Mouse (Mus musculus): ENCODE measurements around the gene Tusc2. TPM values are rescaled to one million over a fixed set of nuclear protein-coding genes. Genes with fewer than 3 reads are reported as not detected.

The Tusc2 gene
- 34.1 and 36.1 TPM in 2 replicates for polyA plus RNA-seq (2015; fragmentation: Nextera tagmentation; extraction: Ambion mirVana)

GRCm38 (mm10) chr9:107563029-107563581, at the start of gene Tusc2:
Gene Tusc2, plus strand, starts transcription at chr9:107563255.
- Histone ChIP-seq H3K9me3 (replicated peaks) (no peaks in the 10 kb centered on the region), H3K27ac (replicated peaks) (peak within 1 kb of the TSS; percentile 90), H3K4me1 (replicated peaks) (peaks cover 64% of the 10 kb centered on the region), H3K9ac (peak within 1 kb of the TSS; percentile 89), H3K36me3 (replicated peaks) (peaks cover 62% of the 10 kb centered on the region), H3K27me3 (no peaks in the 10 kb centered on the region), H3K4me2 (peak within 1 kb of the TSS; percentile 83), H3K4me3 (replicated peaks) (peak within 1 kb of the TSS; percentile 83)
- WGBS (ENCODE audit: insufficient replicate concordance) = 0% methylated on average over 46 of the region's 46 CpGs
- peak; percentile 94 for ATAC-seq (ENCODE audit: insufficient read depth)

GRCm38 (mm10) chr9:107514303-107514955, 48.6 kb upstream of the Tusc2 start:
- Histone ChIP-seq H3K9ac (no peak overlapping the region), H3K36me3 (replicated peaks) (no peaks in the 10 kb centered on the region), H3K4me2 (no peak overlapping the region), H3K27me3 (peaks cover 25% of the 10 kb centered on the region; the same call in 1 of the 2 replicates), H3K9me3 (replicated peaks) (no peaks in the 10 kb centered on the region), H3K4me1 (replicated peaks) (no peaks in the 10 kb centered on the region), H3K4me3 (replicated peaks) (no peak overlapping the region), H3K27ac (replicated peaks) (no peak overlapping the region)
- 20% methylated on average over 14 of the region's 14 CpGs for WGBS (ENCODE audit: insufficient replicate concordance)
- ATAC-seq (ENCODE audit: insufficient read depth) = no peak

- H3K27me3 ChIP-seq = peaks cover 54% of the 10 kb centered on the region
- 64% methylated on average over 6 of the region's 6 CpGs for WGBS (ENCODE audit: insufficient replicate concordance)
- H3K4me2 ChIP-seq = no peak overlapping the region
- no peak overlapping the region for H3K27ac ChIP-seq (replicated peaks)
- H3K36me3 ChIP-seq (replicated peaks) = no peaks in the 10 kb centered on the region
- H3K4me3 ChIP-seq (replicated peaks) = no peak overlapping the region
- no peak overlapping the region for H3K9ac ChIP-seq
- no peaks in the 10 kb centered on the region for H3K9me3 ChIP-seq (replicated peaks)
- 0 out of 2 replicates have a peak, but pooled peaks cover 10% of the 10 kb centered on the region for H3K4me1 ChIP-seq (replicated peaks)
- no peak for ATAC-seq (ENCODE audit: insufficient read depth)
These were observed 42.7 kb upstream of the Tusc2 start for GRCm38 (mm10) chr9:107520331-107520730.

- Histone ChIP-seq H3K27ac (replicated peaks) (no peak overlapping the region), H3K4me2 (no peak overlapping the region), H3K9ac (no peak overlapping the region), H3K4me3 (replicated peaks) (no peak overlapping the region), H3K9me3 (replicated peaks) (no peaks in the 10 kb centered on the region), H3K27me3 (peaks cover 63% of the 10 kb centered on the region), H3K4me1 (replicated peaks) (peaks cover 11% of the 10 kb centered on the region), H3K36me3 (replicated peaks) (no peaks in the 10 kb centered on the region)
- ATAC-seq (ENCODE audit: insufficient read depth) = no peak
- WGBS (ENCODE audit: insufficient replicate concordance) = 39% methylated on average over 5 of the region's 5 CpGs
These were observed 41.9 kb upstream of the Tusc2 start for GRCm38 (mm10) chr9:107521190-107521589.

GRCm38 (mm10) chr9:107521711-107522399, 41.2 kb upstream of the Tusc2 start:
- Histone ChIP-seq H3K9ac (no peak overlapping the region), H3K4me1 (replicated peaks) (peaks cover 17% of the 10 kb centered on the region), H3K4me3 (replicated peaks) (no peak overlapping the region)

GRCm38 (mm10) chr9:107522400-107522711, 40.7 kb upstream of the Tusc2 start:
- Histone ChIP-seq H3K4me3 (replicated peaks) (no peak overlapping the region), H3K9ac (no peak overlapping the region), H3K27me3 (peaks cover 75% of the 10 kb centered on the region)

More at GRCm38 (mm10) chr9:107521711-107522399, 41.2 kb upstream of the Tusc2 start:
- ATAC-seq (ENCODE audit: insufficient read depth) = no peak
- H3K36me3 ChIP-seq (replicated peaks) = no peaks in the 10 kb centered on the region
- 20% methylated on average over 25 of the region's 25 CpGs for whole genome bisulfite sequencing (ENCODE audit: insufficient replicate concordance)
- H3K27me3 ChIP-seq = peaks cover 70% of the 10 kb centered on the region
- no peak overlapping the region for H3K27ac ChIP-seq (replicated peaks)
- no peaks in the 10 kb centered on the region for H3K9me3 ChIP-seq (replicated peaks)
- peak overlapping the region; percentile 18; the same call in 1 of the 2 replicates for H3K4me2 ChIP-seq

GRCm38 (mm10) chr9:107526198-107527026, 36.6 kb upstream of the Tusc2 start:
- Histone ChIP-seq H3K4me2 (peak overlapping the region; percentile 51), H3K4me1 (replicated peaks) (peaks cover 21% of the 10 kb centered on the region), H3K9ac (no peak overlapping the region), H3K9me3 (replicated peaks) (no peaks in the 10 kb centered on the region), H3K4me3 (replicated peaks) (peak overlapping the region; percentile 28), H3K27me3 (peaks cover 68% of the 10 kb centered on the region), H3K27ac (replicated peaks) (no peak overlapping the region), H3K36me3 (replicated peaks) (no peaks in the 10 kb centered on the region)
- peak; percentile 51 for ATAC-seq (ENCODE audit: insufficient read depth)
- WGBS (ENCODE audit: insufficient replicate concordance) = 6% methylated on average over 44 of the region's 44 CpGs

More at GRCm38 (mm10) chr9:107522400-107522711, 40.7 kb upstream of the Tusc2 start:
- no peak for ATAC-seq (ENCODE audit: insufficient read depth)
- Histone ChIP-seq H3K9me3 (replicated peaks) (no peaks in the 10 kb centered on the region), H3K27ac (replicated peaks) (no peak overlapping the region), H3K4me2 (peak overlapping the region; percentile 18; the same call in 1 of the 2 replicates), H3K4me1 (replicated peaks) (peaks cover 22% of the 10 kb centered on the region), H3K36me3 (replicated peaks) (no peaks in the 10 kb centered on the region)
- 42% methylated on average over 2 of the region's 2 CpGs for WGBS (ENCODE audit: insufficient replicate concordance)

GRCm38 (mm10) chr9:107533791-107534407, 29.2 kb upstream of the Tusc2 start, which contains the start of gene Tmem115:
Gene Tmem115, plus strand, starts transcription at chr9:107533945.
- under 1% methylated on average over 48 of the region's 48 CpGs for WGBS (ENCODE audit: insufficient replicate concordance)
- Histone ChIP-seq H3K4me2 (peak within 1 kb of the TSS; percentile 95), H3K4me1 (replicated peaks) (peaks cover 40% of the 10 kb centered on the region), H3K27ac (replicated peaks) (peak within 1 kb of the TSS; percentile 87), H3K9me3 (replicated peaks) (no peaks in the 10 kb centered on the region), H3K36me3 (replicated peaks) (peaks cover 24% of the 10 kb centered on the region), H3K4me3 (replicated peaks) (peak within 1 kb of the TSS; percentile 74), H3K27me3 (peaks cover 2% of the 10 kb centered on the region), H3K9ac (peak within 1 kb of the TSS; percentile 85)
- peak; percentile 94 for ATAC-seq (ENCODE audit: insufficient read depth)

GRCm38 (mm10) chr9:107534408-107535202, 28.4 kb upstream of the Tusc2 start:
- WGBS (ENCODE audit: insufficient replicate concordance) = under 1% methylated on average over 40 of the region's 40 CpGs
- peak; percentile 47 for ATAC-seq (ENCODE audit: insufficient read depth)
- Histone ChIP-seq H3K4me3 (replicated peaks) (peak overlapping the region; percentile 74), H3K27me3 (no peaks in the 10 kb centered on the region; the same call in none of the 2 replicates), H3K9ac (peak overlapping the region; percentile 85), H3K27ac (replicated peaks) (peak overlapping the region; percentile 87), H3K4me1 (replicated peaks) (peaks cover 40% of the 10 kb centered on the region), H3K9me3 (replicated peaks) (no peaks in the 10 kb centered on the region), H3K36me3 (replicated peaks) (peaks cover 31% of the 10 kb centered on the region), H3K4me2 (peak overlapping the region; percentile 95)

GRCm38 (mm10) chr9:107538231-107538630, 24.8 kb upstream of the Tusc2 start:
- no peak for ATAC-seq (ENCODE audit: insufficient read depth)
- Histone ChIP-seq H3K27ac (replicated peaks) (no peak overlapping the region), H3K27me3 (no peaks in the 10 kb centered on the region), H3K9me3 (replicated peaks) (no peaks in the 10 kb centered on the region), H3K9ac (no peak overlapping the region), H3K36me3 (replicated peaks) (peaks cover 38% of the 10 kb centered on the region), H3K4me3 (replicated peaks) (no peak overlapping the region), H3K4me2 (no peak overlapping the region), H3K4me1 (replicated peaks) (peaks cover 63% of the 10 kb centered on the region)
- WGBS (ENCODE audit: insufficient replicate concordance) = 86% methylated on average over 7 of the region's 7 CpGs

Measured in liver, embryonic 15.5 days (tissue).